Mouse (Mus musculus) embryonic facial prominence, embryonic 11.5 days (tissue): ENCODE measurements around the gene Zmym1. TPM values are rescaled to one million over a fixed set of nuclear protein-coding genes. Genes with fewer than 3 reads are reported as not detected.

Source experiments
- ATAC-seq: fragments of 200-750 bp; cut with Nextera tagmentation; replicated peaks from 2 replicates; pipeline ENCODE4 v1.8.0; 2017; ENCODE audit warnings: low read depth; ENCODE audit not compliant: insufficient number of reproducible peaks, low FRiP score, low TSS enrichment
- DNase-seq: peaks from one replicate; pipeline ENCODE4 v3.0.0-alpha.2; 2015; ENCODE audit warnings: low spot score
- H3K27ac ChIP-seq: fragments of 300-500 bp; sonication (generic); replicated peaks from 2 replicates; pipeline ENCODE4 v1.5.1; 2014; ENCODE audit warnings: mild to moderate bottlenecking, low read depth, low read length, control low read depth
- H3K27me3 ChIP-seq: fragments of 300-500 bp; sonication (generic); 2 replicates; pipeline ENCODE4 v1.6.1; 2014; ENCODE audit warnings: mild to moderate bottlenecking, low read length, moderate library complexity, mixed read lengths; ENCODE audit not compliant: control insufficient read depth, insufficient read depth
- H3K36me3 ChIP-seq: fragments of 300-500 bp; sonication (generic); replicated peaks from 2 replicates; pipeline ENCODE4 v1.6.1; 2014; ENCODE audit warnings: low read depth, mild to moderate bottlenecking, low read length, moderate library complexity, mixed read lengths; ENCODE audit not compliant: control insufficient read depth, insufficient read depth
- H3K4me1 ChIP-seq: fragments of 300-500 bp; sonication (generic); 2 replicates; pipeline ENCODE4 v1.6.1; 2014; ENCODE audit warnings: low read length, mixed read lengths; ENCODE audit not compliant: control insufficient read depth, insufficient read depth
- H3K4me2 ChIP-seq: fragments of 300-500 bp; sonication (generic); 2 replicates; pipeline ENCODE4 v1.6.1; 2014; ENCODE audit warnings: low read depth, mild to moderate bottlenecking, control low read depth, low read length, moderate library complexity
- H3K4me3 ChIP-seq: fragments of 300-500 bp; sonication (generic); 2 replicates; pipeline ENCODE4 v1.5.1; 2014; ENCODE audit warnings: low read depth, low read length, control low read depth
- H3K9ac ChIP-seq: fragments of 300-500 bp; sonication (generic); replicated peaks from 2 replicates; pipeline ENCODE4 v1.6.1; 2014; ENCODE audit warnings: mild to moderate bottlenecking, control low read depth, low read length
- H3K9me3 ChIP-seq: fragments of 300-500 bp; sonication (generic); replicated peaks from 2 replicates; pipeline ENCODE4 v1.6.1; 2016; ENCODE audit warnings: mild to moderate bottlenecking, low read length, inconsistent platforms, mixed read lengths; ENCODE audit not compliant: control insufficient read depth
- WGBS: fragments of 180-500 bp; shearing (Covaris S2); extraction: QIAGEN DNeasy Blood & Tissue Kit; methylation state at CpG from one replicate; pipeline ENCODE4 v1.1.7; 2014; 5-methylcytosine and 5-hydroxymethylcytosine counted together
- polyA plus RNA-seq: library from polyadenylated mRNA; unstranded; fragments of >200 nt; fragmentation: Nextera tagmentation; extraction: Ambion mirVana; gene quantifications from 2 replicates; pipeline ENCODE4 v1.2.1, GENCODE M21; 2014

Gene Zmym1
- polyA plus RNA-seq, 1 experiment from 2014 or later = 37.1 TPM

GRCm38 (mm10) chr4:127080806-127081205 lies 19.9 kb upstream of the Zmym1 start:
- Histone ChIP-seq H3K9me3 (no peaks in the 10 kb centered on the region), H3K27me3 (no peaks in the 10 kb centered on the region), H3K4me1 (no peaks in the 10 kb centered on the region), H3K4me3 (no peak overlapping the region), H3K27ac (no peak overlapping the region), H3K9ac (no peak overlapping the region), H3K4me2 (no peak overlapping the region), H3K36me3 (no peaks in the 10 kb centered on the region)
- no peak for ATAC-seq
- no peak for DNase-seq
- 55% methylated on average over 1 of the region's 1 CpGs for WGBS

GRCm38 (mm10) chr4:127076875-127077548 lies 16.1 kb upstream of the Zmym1 start, which contains the start of gene Zmym6:
Gene Zmym6 (plus strand): TSS chr4:127077383.
- peak; percentile 98 for DNase-seq
- under 1% methylated on average over 45 of the region's 46 CpGs for WGBS
- peak within 1 kb of the TSS; percentile 47; the same call in 1 of the 2 replicates for H3K27ac ChIP-seq

GRCm38 (mm10) chr4:127074915-127075314 lies 14.0 kb upstream of the Zmym1 start:
- Histone ChIP-seq H3K9ac (no peak overlapping the region), H3K36me3 (no peaks in the 10 kb centered on the region), H3K27ac (no peak overlapping the region), H3K27me3 (no peaks in the 10 kb centered on the region), H3K4me3 (no peak overlapping the region), H3K9me3 (no peaks in the 10 kb centered on the region), H3K4me2 (no peak overlapping the region), H3K4me1 (no peaks in the 10 kb centered on the region)
- DNase-seq = no peak
- WGBS = 75% methylated on average over 1 of the region's 1 CpGs
- no peak for ATAC-seq

More at GRCm38 (mm10) chr4:127076875-127077548, 16.1 kb upstream of the Zmym1 start, which contains the start of gene Zmym6:
- Histone ChIP-seq H3K4me1 (no peaks in the 10 kb centered on the region), H3K9me3 (no peaks in the 10 kb centered on the region), H3K36me3 (no peaks in the 10 kb centered on the region), H3K4me2 (peak within 1 kb of the TSS; percentile 51), H3K27me3 (no peaks in the 10 kb centered on the region), H3K9ac (peak within 1 kb of the TSS; percentile 65), H3K4me3 (peak within 1 kb of the TSS; percentile 46)
- peak; percentile 94 for ATAC-seq

GRCm38 (mm10) chr4:127064051-127064450 lies 3.1 kb upstream of the Zmym1 start:
- Histone ChIP-seq H3K4me3 (no peak overlapping the region), H3K27me3 (no peaks in the 10 kb centered on the region), H3K27ac (no peak overlapping the region), H3K9me3 (no peaks in the 10 kb centered on the region), H3K4me2 (no peak overlapping the region), H3K4me1 (no peaks in the 10 kb centered on the region), H3K9ac (no peak overlapping the region), H3K36me3 (no peaks in the 10 kb centered on the region)
- 45% methylated on average over 1 of the region's 1 CpGs for WGBS
- DNase-seq (no peak), ATAC-seq (no peak)

- H3K4me2 ChIP-seq = no peak overlapping the region
- H3K27me3 ChIP-seq = no peaks in the 10 kb centered on the region
- H3K4me3 ChIP-seq = no peak overlapping the region
- H3K36me3 ChIP-seq = no peaks in the 10 kb centered on the region; the same call in none of the 2 replicates
- H3K9me3 ChIP-seq = no peaks in the 10 kb centered on the region
- H3K27ac ChIP-seq = no peak overlapping the region
- ATAC-seq = no peak
- no peak overlapping the region for H3K9ac ChIP-seq
- no peaks in the 10 kb centered on the region for H3K4me1 ChIP-seq
- DNase-seq = no peak
- WGBS = 74% methylated on average over 7 of the region's 7 CpGs
These were observed 6.3 kb downstream of the Zmym1 start for GRCm38 (mm10) chr4:127054522-127055198.

- Histone ChIP-seq H3K36me3 (peaks cover 3% of the 10 kb centered on the region), H3K4me1 (no peaks in the 10 kb centered on the region), H3K4me3 (no peak overlapping the region), H3K27me3 (no peaks in the 10 kb centered on the region), H3K4me2 (no peak overlapping the region), H3K9me3 (no peaks in the 10 kb centered on the region), H3K27ac (no peak overlapping the region), H3K9ac (no peak overlapping the region)
- no peak for DNase-seq
- no peak for ATAC-seq
- 94% methylated on average over 5 of the region's 5 CpGs for WGBS
These were observed 7.9 kb downstream of the Zmym1 start for GRCm38 (mm10) chr4:127053071-127053470.

GRCm38 (mm10) chr4:127051121-127051520 lies 9.8 kb downstream of the Zmym1 start:
- Histone ChIP-seq H3K4me3 (no peak overlapping the region), H3K9me3 (no peaks in the 10 kb centered on the region), H3K9ac (no peak overlapping the region), H3K4me2 (no peak overlapping the region), H3K27ac (no peak overlapping the region), H3K27me3 (no peaks in the 10 kb centered on the region), H3K4me1 (no peaks in the 10 kb centered on the region), H3K36me3 (peaks cover 3% of the 10 kb centered on the region)
- WGBS = 89% methylated on average over 8 of the region's 8 CpGs
- ATAC-seq = no peak
- no peak for DNase-seq

- Histone ChIP-seq H3K27ac (no peak overlapping the region), H3K27me3 (no peaks in the 10 kb centered on the region), H3K36me3 (peaks cover 12% of the 10 kb centered on the region; the same call in 1 of the 2 replicates), H3K4me2 (no peak overlapping the region), H3K4me3 (no peak overlapping the region), H3K4me1 (no peaks in the 10 kb centered on the region), H3K9ac (no peak overlapping the region), H3K9me3 (no peaks in the 10 kb centered on the region)
- ATAC-seq (no peak), DNase-seq (no peak)
- 87% methylated on average over 4 of the region's 4 CpGs for WGBS
These were observed 17.4 kb downstream of the Zmym1 start for GRCm38 (mm10) chr4:127043540-127043939.
